Mouse (Mus musculus): ENCODE results near the gene Slc25a13.

DNA sequence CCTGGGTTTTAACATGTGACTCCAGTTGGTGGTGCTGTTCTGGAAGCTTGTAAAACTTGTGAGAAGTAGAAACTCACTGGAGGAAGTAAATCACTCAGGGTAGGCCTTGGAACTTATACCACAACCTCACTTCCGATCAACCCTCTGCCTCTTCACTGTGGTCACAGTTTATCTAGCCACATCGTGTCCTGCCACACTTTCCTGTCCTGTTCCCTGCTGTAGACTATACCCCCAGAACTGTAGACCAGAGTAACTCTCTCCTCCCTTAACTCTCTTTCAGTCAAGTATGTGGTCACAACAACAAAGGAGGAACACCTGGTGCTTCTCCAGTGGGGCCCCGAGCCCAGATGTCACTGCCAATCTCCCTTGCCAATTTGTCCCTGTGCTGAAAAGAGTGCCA, 67.6 kb downstream of the Slc25a13 start:
- no peak for TF ChIP-seq ZNF384 (IDR thresholded peaks at IDR 0.05; ENCODE audit: low read depth, low read length)
- no peak for TF ChIP-seq TAL1 (IDR thresholded peaks at IDR 0.05; ENCODE audit: low read length)
- no peak for TF ChIP-seq MAFK (IDR thresholded peaks at IDR 0.05; ENCODE audit: borderline replicate concordance, low read depth, low read length)
- TF ChIP-seq UBTF (IDR thresholded peaks at IDR 0.05; ENCODE audit: borderline replicate concordance, insufficient read depth, low read depth, low read length), result no peak
- TF ChIP-seq POLR2A (IDR thresholded peaks at IDR 0.05; ENCODE audit: control insufficient read depth in 1 of 2, insufficient read depth in 1 of 2, low read depth in 1 of 2, low read length in 2 of 2, poor library complexity in 1 of 2), result no peak
- TF ChIP-seq CTCF (IDR thresholded peaks at IDR 0.05 in 2 of 3, conservative IDR thresholded peaks at IDR 0.05 in 1 of 3; ENCODE audit: control insufficient read depth in 1 of 3, insufficient read depth in 1 of 3, low read depth in 2 of 3, low read length in 3 of 3, poor library complexity in 1 of 3, severe bottlenecking in 1 of 3), result no peak; a peak in 1 of 6 replicates
- no peak for TF ChIP-seq MAX (IDR thresholded peaks at IDR 0.05; ENCODE audit: low read length)
- TF ChIP-seq TBP (IDR thresholded peaks at IDR 0.05; ENCODE audit: low read depth, low read length), result no peak
- no peak for TF ChIP-seq EP300 (IDR thresholded peaks at IDR 0.05; ENCODE audit: low read depth in 1 of 2, low read length in 2 of 2)
